Mouse (Mus musculus) limb, embryonic 11.5 days (tissue): ENCODE results near the gene Eif2b3. TPM values are rescaled to one million over a fixed set of nuclear protein-coding genes. Genes with fewer than 3 reads are reported as not detected.
A peak's percentile ranks its signal among the peaks of the same experiment; 100 is the strongest.

Experiments used
- ATAC-seq: fragments of 200-750 bp; cut with Nextera tagmentation; 2 replicates; pipeline ENCODE4 v1.8.0; 2017; ENCODE audit warnings: low read depth; ENCODE audit not compliant: insufficient number of reproducible peaks, low FRiP score, low TSS enrichment
- DNase-seq: peaks from one replicate; pipeline ENCODE4 v3.0.0-alpha.2; 2015; ENCODE audit warnings: low spot score
- H3K27ac ChIP-seq: fragments of 300-500 bp; sonication (generic); replicated peaks from 2 replicates; pipeline ENCODE4 v1.5.1; 2014; ENCODE audit warnings: low read depth, mild to moderate bottlenecking, low read length
- H3K27me3 ChIP-seq: fragments of 300-500 bp; sonication (generic); 2 replicates; pipeline ENCODE4 v1.6.1; 2014; ENCODE audit warnings: mild to moderate bottlenecking, low read length, mixed read lengths; ENCODE audit not compliant: control insufficient read depth, insufficient read depth
- H3K36me3 ChIP-seq: fragments of 300-500 bp; sonication (generic); 2 replicates; pipeline ENCODE4 v1.6.1; 2014; ENCODE audit warnings: mild to moderate bottlenecking, low read length, moderate library complexity, mixed read lengths; ENCODE audit not compliant: control insufficient read depth, insufficient read depth
- H3K4me1 ChIP-seq: fragments of 300-500 bp; sonication (generic); 2 replicates; pipeline ENCODE4 v1.6.1; 2014; ENCODE audit warnings: low read length, mixed read lengths; ENCODE audit not compliant: control insufficient read depth, insufficient read depth
- H3K4me2 ChIP-seq: fragments of 300-500 bp; sonication (generic); 2 replicates; pipeline ENCODE4 v1.6.1; 2014; ENCODE audit warnings: low read depth, mild to moderate bottlenecking, moderate library complexity; ENCODE audit not compliant: severe bottlenecking
- H3K4me3 ChIP-seq: fragments of 300-500 bp; sonication (generic); 2 replicates; pipeline ENCODE4 v1.5.1; 2014; ENCODE audit warnings: low read depth, low read length
- H3K9ac ChIP-seq: fragments of 300-500 bp; sonication (generic); 2 replicates; pipeline ENCODE4 v1.6.1; 2014; ENCODE audit warnings: mild to moderate bottlenecking, low read length
- H3K9me3 ChIP-seq: fragments of 300-500 bp; sonication (generic); 2 replicates; pipeline ENCODE4 v1.6.1; 2016; ENCODE audit warnings: low read length; ENCODE audit not compliant: control insufficient read depth
- WGBS: fragments of 180-500 bp; shearing (Covaris S2); extraction: QIAGEN DNeasy Blood & Tissue Kit; methylation state at CpG from one replicate; pipeline ENCODE4 v1.1.7; 2014; 5-methylcytosine and 5-hydroxymethylcytosine counted together
- polyA plus RNA-seq: library from polyadenylated mRNA; unstranded; fragments of >200 nt; fragmentation: Nextera tagmentation; extraction: Ambion mirVana; gene quantifications from 2 replicates; pipeline ENCODE4 v1.2.1, GENCODE M21; 2014

Gene Eif2b3
- polyA plus RNA-seq, 1 experiment from 2014 or later = 57.2 TPM

GRCm38 (mm10) chr4:117031105-117031504 lies 11.9 kb downstream of the Eif2b3 start:
- Histone ChIP-seq H3K27ac (no peak overlapping the region), H3K4me3 (no peak overlapping the region), H3K9me3 (no peaks in the 10 kb centered on the region), H3K4me1 (no peaks in the 10 kb centered on the region), H3K9ac (no peak overlapping the region), H3K36me3 (peaks cover 2% of the 10 kb centered on the region; the same call in 1 of the 2 replicates), H3K27me3 (no peaks in the 10 kb centered on the region), H3K4me2 (no peak overlapping the region)
- 87% methylated on average over 1 of the region's 1 CpGs for WGBS
- no peak for DNase-seq
- no peak for ATAC-seq

- no peak overlapping the region for H3K4me2 ChIP-seq
- DNase-seq (peak; percentile 51), ATAC-seq (no peak)
These were observed 20.9 kb downstream of the Eif2b3 start for GRCm38 (mm10) chr4:117039925-117040687.

DNA sequence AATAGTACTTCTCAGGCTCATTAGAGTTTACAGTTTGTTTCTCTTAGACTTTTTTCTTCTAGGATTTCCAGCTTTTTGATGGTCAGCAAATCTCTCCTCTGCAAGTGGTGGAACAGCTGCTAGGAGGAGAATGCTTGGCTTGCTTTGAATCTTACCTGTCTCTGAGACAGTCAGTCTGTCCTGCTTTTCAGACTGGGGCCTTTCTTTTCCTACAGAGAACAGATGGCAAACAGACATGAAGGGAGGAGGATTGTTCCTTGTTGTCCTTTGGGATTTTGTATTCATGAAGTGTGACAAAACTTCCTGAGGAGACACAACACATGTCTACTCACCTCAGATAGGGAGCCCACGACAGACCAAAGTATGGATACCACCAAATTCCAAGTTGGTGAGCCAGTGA lies 21.6 kb downstream of the Eif2b3 start:
- H3K4me2 ChIP-seq = no peak overlapping the region
- H3K9ac ChIP-seq = no peak overlapping the region
- H3K27me3 ChIP-seq = no peaks in the 10 kb centered on the region
- no peaks in the 10 kb centered on the region for H3K9me3 ChIP-seq
- peaks cover 13% of the 10 kb centered on the region; the same call in 1 of the 2 replicates for H3K4me1 ChIP-seq
- no peak for DNase-seq
- ATAC-seq = no peak
- WGBS = 61% methylated on average over 1 of the region's 1 CpGs
- no peak overlapping the region for H3K4me3 ChIP-seq
- no peaks in the 10 kb centered on the region for H3K36me3 ChIP-seq
- H3K27ac ChIP-seq = no peak overlapping the region

More at GRCm38 (mm10) chr4:117039925-117040687, 20.9 kb downstream of the Eif2b3 start:
- H3K27ac ChIP-seq = peak overlapping the region; percentile 55; the same call in 1 of the 2 replicates
- no peaks in the 10 kb centered on the region for H3K36me3 ChIP-seq
- H3K27me3 ChIP-seq = no peaks in the 10 kb centered on the region
- 28% methylated on average over 9 of the region's 9 CpGs for WGBS
- H3K9me3 ChIP-seq = no peaks in the 10 kb centered on the region
- no peak overlapping the region for H3K4me3 ChIP-seq
- H3K9ac ChIP-seq = no peak overlapping the region
- peaks cover 13% of the 10 kb centered on the region; the same call in 1 of the 2 replicates for H3K4me1 ChIP-seq

GRCm38 (mm10) chr4:117041283-117041721 lies 22.1 kb downstream of the Eif2b3 start:
- Histone ChIP-seq H3K27me3 (no peaks in the 10 kb centered on the region), H3K4me1 (peaks cover 13% of the 10 kb centered on the region; the same call in 1 of the 2 replicates), H3K9ac (no peak overlapping the region), H3K9me3 (no peaks in the 10 kb centered on the region), H3K4me3 (no peak overlapping the region), H3K4me2 (no peak overlapping the region), H3K36me3 (no peaks in the 10 kb centered on the region), H3K27ac (no peak overlapping the region)
- ATAC-seq (no peak), DNase-seq (peak; percentile 23)
- 50% methylated on average over 4 of the region's 4 CpGs for WGBS

GRCm38 (mm10) chr4:117048836-117049235 lies 29.6 kb downstream of the Eif2b3 start:
- Histone ChIP-seq H3K4me1 (no peaks in the 10 kb centered on the region), H3K4me3 (no peak overlapping the region), H3K27ac (no peak overlapping the region), H3K27me3 (no peaks in the 10 kb centered on the region), H3K36me3 (no peaks in the 10 kb centered on the region), H3K9me3 (no peaks in the 10 kb centered on the region), H3K9ac (no peak overlapping the region), H3K4me2 (no peak overlapping the region)
- WGBS = 98% methylated on average over 3 of the region's 3 CpGs
- DNase-seq = no peak
- ATAC-seq = no peak

DNA sequence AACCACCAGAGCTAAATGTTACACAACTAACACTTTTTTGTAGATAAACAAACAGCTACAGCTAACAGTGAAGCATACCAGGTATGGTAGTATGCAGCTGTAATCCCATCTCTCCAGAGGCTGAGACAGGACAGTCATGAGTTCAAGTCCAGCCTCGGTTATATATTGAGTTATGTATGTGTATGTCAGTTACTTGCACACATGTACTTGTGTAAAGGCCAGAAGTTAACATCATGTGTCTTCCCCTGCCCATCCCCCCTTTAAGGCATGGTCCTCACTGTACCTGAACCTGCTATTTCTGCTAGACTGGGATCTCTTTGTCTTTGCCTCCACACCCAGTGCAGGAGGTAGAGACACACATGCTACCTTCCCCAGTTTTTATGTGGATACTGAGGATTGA lies 30.3 kb downstream of the Eif2b3 start:
- 90% methylated on average over 1 of the region's 1 CpGs for WGBS
- ATAC-seq (no peak), DNase-seq (no peak)
- Histone ChIP-seq H3K36me3 (no peaks in the 10 kb centered on the region), H3K27me3 (no peaks in the 10 kb centered on the region), H3K4me3 (no peak overlapping the region), H3K9me3 (no peaks in the 10 kb centered on the region), H3K9ac (no peak overlapping the region), H3K4me2 (no peak overlapping the region), H3K4me1 (no peaks in the 10 kb centered on the region), H3K27ac (no peak overlapping the region)

DNA sequence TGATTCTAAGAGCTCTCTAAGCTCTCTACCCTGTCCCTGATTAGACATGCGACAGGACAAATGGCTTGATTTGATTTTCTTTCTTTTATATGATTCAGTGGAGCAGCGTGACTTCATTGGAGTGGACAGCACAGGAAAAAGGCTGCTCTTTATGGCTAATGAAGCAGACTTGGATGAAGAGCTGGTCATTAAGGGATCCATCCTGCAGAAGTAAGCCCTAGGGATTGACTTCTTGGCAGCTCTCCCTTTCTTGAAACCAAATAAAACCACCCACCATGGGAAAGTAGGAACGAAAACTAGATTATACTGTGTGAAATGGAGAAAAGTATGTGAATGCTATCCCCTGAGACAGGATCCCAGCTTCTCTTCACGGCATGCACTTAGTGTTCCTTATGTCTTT lies 33.4 kb downstream of the Eif2b3 start:
- no peak for ATAC-seq
- Histone ChIP-seq H3K9ac (no peak overlapping the region), H3K27ac (no peak overlapping the region), H3K4me1 (no peaks in the 10 kb centered on the region), H3K36me3 (no peaks in the 10 kb centered on the region), H3K27me3 (no peaks in the 10 kb centered on the region), H3K9me3 (no peaks in the 10 kb centered on the region), H3K4me3 (no peak overlapping the region), H3K4me2 (no peak overlapping the region)
- no peak for DNase-seq
- WGBS = 95% methylated on average over 4 of the region's 4 CpGs

DNA sequence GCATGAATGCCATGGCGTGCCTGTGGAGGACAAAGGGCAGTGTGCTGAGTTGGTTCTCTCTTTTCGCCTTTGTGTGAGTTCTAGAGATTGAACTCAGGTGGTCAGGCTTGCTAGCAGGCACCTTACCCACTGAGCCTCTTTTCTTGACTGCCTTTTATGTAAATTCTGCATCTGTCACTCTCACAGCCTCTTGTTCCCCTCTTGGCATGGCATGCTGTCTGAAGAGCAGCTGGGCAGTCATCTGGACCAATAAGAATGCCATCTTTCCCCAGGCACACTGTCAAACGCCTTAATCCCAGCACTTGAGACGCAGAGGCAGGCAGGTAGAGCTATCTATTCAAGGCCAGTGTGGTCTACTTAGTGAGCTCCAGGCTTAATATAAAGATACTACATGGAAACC lies 34.8 kb downstream of the Eif2b3 start:
- no peak for DNase-seq
- H3K36me3 ChIP-seq = no peaks in the 10 kb centered on the region

More for the DNA sequence above, 34.8 kb downstream of the Eif2b3 start:
- H3K27ac ChIP-seq = no peak overlapping the region
- H3K4me2 ChIP-seq = no peak overlapping the region
- H3K9me3 ChIP-seq = no peaks in the 10 kb centered on the region
- WGBS = 93% methylated on average over 4 of the region's 4 CpGs
- ATAC-seq = no peak
- H3K27me3 ChIP-seq = no peaks in the 10 kb centered on the region
- no peak overlapping the region for H3K4me3 ChIP-seq
- H3K4me1 ChIP-seq = no peaks in the 10 kb centered on the region
- H3K9ac ChIP-seq = no peak overlapping the region
